Mouse (Mus musculus): ENCODE data around the gene Prss32. TPM values are rescaled to one million over a fixed set of nuclear protein-coding genes. Genes with fewer than 3 reads are reported as not detected.
A peak's percentile ranks its signal among the peaks of the same experiment; 100 is the strongest.
"Not testable (repeated sequence)": the region's sequence is repeated elsewhere in the genome, so short reads cannot be mapped to it uniquely, and the experiment has no call there.

Gene Prss32
- polyA plus RNA-seq, 1 experiment from 2014 or later, result not detected

- Histone ChIP-seq H3K4me1 (replicated peaks) (no peaks in the 10 kb centered on the region), H3K36me3 (no peaks in the 10 kb centered on the region), H3K27ac (replicated peaks) (peak overlapping the region; percentile 28; the same call in 1 of the 2 replicates), H3K9ac (no peak overlapping the region), H3K4me2 (no peak overlapping the region), H3K4me3 (no peak overlapping the region), H3K27me3 (no peaks in the 10 kb centered on the region; the same call in none of the 2 replicates), H3K9me3 (no peaks in the 10 kb centered on the region)
- WGBS, result 63% methylated on average over 18 of the region's 19 CpGs
- no peak for ATAC-seq (ENCODE audit: low read depth)
These were observed 7.4 kb downstream of the Prss32 start for GRCm38 (mm10) chr17:23850853-23851749.

GRCm38 (mm10) chr17:23853292-23853691, 9.6 kb downstream of the Prss32 start:
- H3K4me1 ChIP-seq (replicated peaks), result no peaks in the 10 kb centered on the region
- no peak overlapping the region for H3K9ac ChIP-seq
- H3K4me2 ChIP-seq, result no peak overlapping the region
- no peak overlapping the region for H3K4me3 ChIP-seq
- no peak for ATAC-seq (ENCODE audit: low read depth)
- no peaks in the 10 kb centered on the region for H3K9me3 ChIP-seq
- no peaks in the 10 kb centered on the region for H3K36me3 ChIP-seq
- H3K27ac ChIP-seq (replicated peaks), result no peak overlapping the region
- no peaks in the 10 kb centered on the region for H3K27me3 ChIP-seq
- WGBS, result 34% methylated on average over 5 of the region's 5 CpGs

- Histone ChIP-seq H3K27ac (replicated peaks) (no peak overlapping the region), H3K4me2 (no peak overlapping the region), H3K27me3 (no peaks in the 10 kb centered on the region), H3K9me3 (no peaks in the 10 kb centered on the region), H3K4me1 (replicated peaks) (no peaks in the 10 kb centered on the region), H3K36me3 (no peaks in the 10 kb centered on the region), H3K4me3 (no peak overlapping the region), H3K9ac (no peak overlapping the region)
- 86% methylated on average over 10 of the region's 10 CpGs for WGBS
- ATAC-seq (ENCODE audit: low read depth), result no peak
These were observed 10.6 kb downstream of the Prss32 start for GRCm38 (mm10) chr17:23854229-23854765.

GRCm38 (mm10) chr17:23857193-23857592, 13.5 kb downstream of the Prss32 start:
- Histone ChIP-seq H3K9ac (no peak overlapping the region), H3K4me3 (no peak overlapping the region), H3K27ac (replicated peaks) (no peak overlapping the region), H3K36me3 (no peaks in the 10 kb centered on the region), H3K27me3 (no peaks in the 10 kb centered on the region), H3K9me3 (no peaks in the 10 kb centered on the region), H3K4me1 (replicated peaks) (no peaks in the 10 kb centered on the region), H3K4me2 (no peak overlapping the region)
- no peak for ATAC-seq (ENCODE audit: low read depth)
- WGBS, result 86% methylated on average over 6 of the region's 6 CpGs

- no peaks in the 10 kb centered on the region for H3K36me3 ChIP-seq
- H3K27ac ChIP-seq (replicated peaks), result no peak overlapping the region
- no peak for ATAC-seq (ENCODE audit: low read depth)
- H3K4me3 ChIP-seq, result no peak overlapping the region
- no peaks in the 10 kb centered on the region for H3K4me1 ChIP-seq (replicated peaks)
- no peak overlapping the region for H3K9ac ChIP-seq
- no peaks in the 10 kb centered on the region for H3K9me3 ChIP-seq
- 93% methylated on average over 2 of the region's 2 CpGs for WGBS
- no peaks in the 10 kb centered on the region for H3K27me3 ChIP-seq
- H3K4me2 ChIP-seq, result no peak overlapping the region
These were observed 14.3 kb downstream of the Prss32 start for GRCm38 (mm10) chr17:23857913-23858312.

GRCm38 (mm10) chr17:23862926-23863325, 19.3 kb downstream of the Prss32 start:
- H3K4me3 ChIP-seq, result no peak overlapping the region
- WGBS, result 77% methylated on average over 4 of the region's 4 CpGs
- H3K9ac ChIP-seq, result no peak overlapping the region
- H3K9me3 ChIP-seq, result no peaks in the 10 kb centered on the region
- H3K4me2 ChIP-seq, result no peak overlapping the region
- no peak overlapping the region for H3K27ac ChIP-seq (replicated peaks)
- no peaks in the 10 kb centered on the region for H3K36me3 ChIP-seq
- no peak for ATAC-seq (ENCODE audit: low read depth)
- H3K4me1 ChIP-seq (replicated peaks), result no peaks in the 10 kb centered on the region
- H3K27me3 ChIP-seq, result no peaks in the 10 kb centered on the region

- no peak for ATAC-seq (ENCODE audit: low read depth)
- no peak within 1 kb of the TSS for H3K27ac ChIP-seq (replicated peaks)
- H3K9me3 ChIP-seq, result no peaks in the 10 kb centered on the region
- no peak within 1 kb of the TSS for H3K4me2 ChIP-seq
- H3K4me3 ChIP-seq, result no peak within 1 kb of the TSS
- 87% methylated on average over 15 of the region's 15 CpGs for WGBS
- H3K9ac ChIP-seq, result no peak within 1 kb of the TSS
- H3K4me1 ChIP-seq (replicated peaks), result no peaks in the 10 kb centered on the region
- no peaks in the 10 kb centered on the region for H3K27me3 ChIP-seq
- no peaks in the 10 kb centered on the region for H3K36me3 ChIP-seq
These were observed 24.1 kb downstream of the Prss32 start, which contains the start of gene Prss21 for GRCm38 (mm10) chr17:23867756-23868155. TSS of gene Prss21 (plus strand) at chr17:23868056.

- no peak overlapping the region for H3K4me3 ChIP-seq
- H3K27ac ChIP-seq (replicated peaks), result no peak overlapping the region
- H3K27me3 ChIP-seq, result no peaks in the 10 kb centered on the region
- no peak for ATAC-seq (ENCODE audit: low read depth)
- WGBS, result 88% methylated on average over 11 of the region's 11 CpGs
- no peaks in the 10 kb centered on the region for H3K36me3 ChIP-seq
- H3K9ac ChIP-seq, result no peak overlapping the region
- no peaks in the 10 kb centered on the region for H3K4me1 ChIP-seq (replicated peaks)
- no peaks in the 10 kb centered on the region for H3K9me3 ChIP-seq
- no peak overlapping the region for H3K4me2 ChIP-seq
These were observed 24.9 kb downstream of the Prss32 start for GRCm38 (mm10) chr17:23868513-23868912.

- ATAC-seq (ENCODE audit: low read depth), result no peak
- Histone ChIP-seq H3K4me2 (no peak overlapping the region), H3K27ac (replicated peaks) (no peak overlapping the region), H3K27me3 (no peaks in the 10 kb centered on the region), H3K9me3 (no peaks in the 10 kb centered on the region), H3K4me1 (replicated peaks) (no peaks in the 10 kb centered on the region), H3K9ac (no peak overlapping the region), H3K36me3 (no peaks in the 10 kb centered on the region), H3K4me3 (no peak overlapping the region)
- 49% methylated on average over 8 of the region's 8 CpGs for WGBS
These were observed 30.5 kb downstream of the Prss32 start for GRCm38 (mm10) chr17:23873884-23874856.

- Histone ChIP-seq H3K27me3 (no peaks in the 10 kb centered on the region), H3K4me3 (no peak overlapping the region), H3K36me3 (no peaks in the 10 kb centered on the region), H3K27ac (replicated peaks) (peak overlapping the region; percentile 54), H3K4me2 (no peak overlapping the region), H3K4me1 (replicated peaks) (no peaks in the 10 kb centered on the region), H3K9me3 (no peaks in the 10 kb centered on the region), H3K9ac (no peak overlapping the region)
- ATAC-seq (ENCODE audit: low read depth), result peak; percentile 91
- 49% methylated on average over 3 of the region's 3 CpGs for WGBS
These were observed 33.1 kb downstream of the Prss32 start for GRCm38 (mm10) chr17:23876741-23877140.

GRCm38 (mm10) chr17:23877166-23877565, 33.5 kb downstream of the Prss32 start:
- peak; percentile 76; the same call in 1 of the 2 replicates for ATAC-seq (ENCODE audit: low read depth)
- Histone ChIP-seq H3K4me3 (no peak overlapping the region), H3K36me3 (no peaks in the 10 kb centered on the region), H3K9ac (no peak overlapping the region), H3K27me3 (no peaks in the 10 kb centered on the region), H3K9me3 (no peaks in the 10 kb centered on the region), H3K4me2 (no peak overlapping the region), H3K27ac (replicated peaks) (peak overlapping the region; percentile 23), H3K4me1 (replicated peaks) (no peaks in the 10 kb centered on the region)
- 86% methylated on average over 2 of the region's 2 CpGs for WGBS

- 85% methylated on average over 4 of the region's 4 CpGs for WGBS
These were observed 36.9 kb downstream of the Prss32 start, which contains the start of the genes Dcpp1 and Dcpp2 for GRCm38 (mm10) chr17:23880576-23880975. TSS of gene Dcpp1 (plus strand) at chr17:23880876. TSS of gene Dcpp2 (plus strand) at chr17:23880880.

More at GRCm38 (mm10) chr17:23880576-23880975, 36.9 kb downstream of the Prss32 start, which contains the start of the genes Dcpp1 and Dcpp2:
- H3K36me3 ChIP-seq; H3K4me2 ChIP-seq; ATAC-seq (ENCODE audit: low read depth); H3K9me3 ChIP-seq; H3K27ac ChIP-seq (replicated peaks); H3K4me3 ChIP-seq; H3K4me1 ChIP-seq (replicated peaks); H3K9ac ChIP-seq; H3K27me3 ChIP-seq: not testable (repeated sequence)
